Mouse (Mus musculus) retina, embryonic 14.5 days (tissue): Measurements from ENCODE around the gene Ttc1.

Experiments
- DNase-seq: peaks from one replicate; pipeline ENCODE4 v3.0.0-alpha.2; 2015; ENCODE audit warnings: low spot score

Gene Ttc1

GRCm38 (mm10) chr11:43703552-43703951 lies 44.3 kb downstream of the Ttc1 start:
- DNase-seq, result no peak

- no peak for DNase-seq
Measured at GRCm38 (mm10) chr11:43700291-43700690, 47.5 kb downstream of the Ttc1 start.

- DNase-seq, result no peak
Measured at GRCm38 (mm10) chr11:43698621-43699020, 49.2 kb downstream of the Ttc1 start.

GRCm38 (mm10) chr11:43696623-43697022 lies 51.2 kb downstream of the Ttc1 start:
- DNase-seq, result no peak

DNA sequence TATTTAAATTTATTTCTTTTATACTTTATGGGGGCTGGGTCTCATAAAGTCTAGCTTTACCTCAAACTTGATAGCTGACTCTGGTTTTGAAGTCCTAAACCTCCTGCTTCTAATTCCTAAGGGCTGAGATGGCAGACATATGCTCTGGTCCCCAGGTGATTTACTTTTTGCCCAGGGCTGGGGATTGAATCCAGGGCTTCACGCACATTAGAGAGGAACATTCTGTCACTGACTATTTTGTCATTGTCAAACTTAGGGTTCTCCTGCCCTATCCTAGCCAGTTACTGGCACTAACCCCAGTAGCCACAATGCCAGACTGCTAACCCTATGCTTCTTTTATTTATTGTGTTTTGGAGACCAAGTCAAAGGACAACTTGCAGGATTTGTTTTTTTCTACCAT lies 59.0 kb downstream of the Ttc1 start:
- DNase-seq, result no peak

DNA sequence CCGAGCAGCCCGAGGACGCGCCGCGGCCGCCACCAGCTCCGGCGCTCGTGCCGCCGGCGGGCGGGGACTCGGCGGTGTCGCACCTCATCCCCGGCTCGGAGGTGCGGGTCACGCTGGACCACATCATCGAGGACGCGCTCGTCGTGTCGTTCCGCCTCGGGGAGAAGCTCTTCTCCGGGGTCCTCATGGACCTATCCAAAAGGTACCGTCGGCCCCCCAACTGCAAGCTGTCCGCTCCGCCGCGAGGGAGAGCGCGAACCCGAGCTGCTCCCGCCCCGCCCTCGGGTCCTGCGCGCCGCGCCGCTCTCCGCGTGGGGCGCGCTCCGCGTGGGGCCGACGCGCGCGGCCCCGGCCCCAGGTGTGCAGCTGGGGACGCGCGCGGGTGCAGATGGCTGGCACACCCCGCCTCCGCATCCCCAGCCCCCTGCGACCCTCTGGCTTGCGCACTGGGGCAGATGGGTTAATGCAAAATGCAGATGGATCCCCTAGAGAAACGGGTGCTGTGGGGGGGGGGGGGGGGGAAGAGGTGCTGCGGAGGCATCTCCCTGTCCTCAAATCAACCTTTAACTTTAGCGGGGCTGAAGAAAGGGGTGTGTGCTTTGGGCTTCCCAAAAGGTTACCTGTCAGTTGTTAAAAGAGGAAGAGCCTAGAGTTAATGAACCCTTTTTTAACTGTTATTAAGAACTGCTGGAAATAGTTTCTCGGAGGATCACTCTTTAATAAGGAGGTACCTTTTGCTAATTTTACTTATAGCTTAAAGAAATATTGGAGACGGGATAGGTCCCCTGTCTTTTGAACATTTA lies 65.2 kb downstream of the Ttc1 start:
- peak; percentile 61 for DNase-seq

- peak; percentile 99 for DNase-seq
Measured at GRCm38 (mm10) chr11:43681472-43682414, 66.1 kb downstream of the Ttc1 start, which contains the start of gene Pwwp2a. TSS of gene Pwwp2a (plus strand) at chr11:43681998.
